Mouse (Mus musculus) kidney, adult 18-20 months (tissue): ENCODE data around the gene Fdps.
"Not testable (repeated sequence)": the region's sequence is repeated elsewhere in the genome, so short reads cannot be mapped to it uniquely, and the experiment has no call there.

ENCODE experiments used
- DNase-seq: peaks from one replicate; pipeline ENCODE4 v3.0.0; 2021

The Fdps gene

DNA sequence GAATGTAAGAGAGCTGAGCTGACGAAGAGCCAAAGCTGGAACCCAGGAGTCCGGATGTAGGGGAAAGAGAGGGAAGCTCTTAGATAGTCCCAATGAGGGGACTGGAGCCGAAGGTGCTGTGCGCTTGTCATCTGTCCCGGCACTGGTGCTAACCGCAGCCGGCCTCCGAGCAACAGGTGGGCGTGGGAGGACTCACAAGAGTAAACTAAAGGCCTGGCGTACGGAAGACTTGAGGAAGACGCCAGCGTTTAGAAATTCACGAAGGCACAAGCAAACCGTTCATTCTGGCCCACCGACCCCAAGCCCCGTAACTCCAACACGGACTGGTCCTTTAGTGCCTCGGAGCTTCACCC lies 324 bp downstream of the Fdps start:
- DNase-seq: no peak

DNA sequence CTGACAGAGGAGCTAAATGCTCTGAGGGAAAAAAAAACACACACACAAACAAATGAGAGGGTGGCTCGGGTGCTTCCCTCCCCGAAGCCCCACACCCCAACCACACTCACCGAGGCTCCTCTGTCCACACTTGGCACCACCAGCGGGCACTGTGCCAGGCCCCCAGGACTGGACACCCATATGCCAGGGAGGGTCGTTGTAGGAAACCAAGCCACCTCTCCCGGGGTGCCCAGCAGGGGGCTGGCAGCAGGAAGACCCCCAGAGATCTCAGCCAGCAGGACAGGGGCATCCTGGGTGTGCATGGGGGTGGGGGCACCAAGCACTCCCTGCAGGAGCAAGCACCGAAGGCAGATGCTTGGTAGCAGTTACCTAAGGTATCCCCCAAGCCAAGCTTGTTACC lies 948 bp downstream of the Fdps start, which contains the start of gene Gm43738:
TSS of gene Gm43738 (minus strand) at position 289 of the 400 bp plus-strand sequence.
- DNase-seq: no peak

DNA sequence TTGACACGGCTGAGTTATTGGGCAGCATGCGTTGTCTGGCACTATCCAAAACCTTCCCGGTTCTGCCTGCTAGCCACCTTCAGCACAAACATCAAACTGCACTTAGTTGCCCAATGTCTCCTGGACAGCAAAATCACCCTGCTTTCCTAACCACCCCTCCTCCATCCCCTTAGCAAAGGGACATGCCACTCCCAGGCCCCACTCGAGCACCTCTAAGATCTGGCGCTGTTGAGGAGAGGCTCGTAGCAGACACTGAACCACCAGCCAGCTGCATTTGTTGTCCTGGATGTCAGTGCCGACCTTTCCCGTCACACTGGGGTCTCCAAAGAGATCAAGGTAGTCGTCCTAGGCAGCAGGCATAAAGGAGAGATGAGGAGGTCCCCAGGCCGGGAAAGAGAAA lies 7.7 kb downstream of the Fdps start:
- no peak for DNase-seq

DNA sequence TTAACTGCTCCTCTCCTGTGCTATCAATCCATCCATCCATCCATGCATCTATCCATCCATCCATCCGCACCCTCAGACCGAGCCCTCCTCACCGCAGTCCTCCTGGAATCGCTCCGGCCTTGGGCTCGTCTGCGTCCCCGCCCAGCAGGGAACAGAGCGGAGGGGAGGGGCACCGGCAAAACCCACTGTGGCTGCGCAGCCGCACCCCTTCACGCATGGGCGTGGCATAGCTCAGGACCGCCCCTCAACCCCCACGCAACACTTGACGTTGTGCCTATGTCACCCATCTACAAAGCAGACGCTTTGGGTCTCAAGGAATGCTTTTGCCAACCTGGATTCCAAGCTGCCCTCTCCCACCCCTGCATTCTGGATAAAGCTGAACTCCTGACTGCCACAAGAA lies 8.6 kb downstream of the Fdps start, which contains the start of gene Rusc1:
TSS of gene Rusc1 (minus strand) at position 137 of the 400 bp plus-strand sequence.
- DNase-seq: peak; percentile 83

DNA sequence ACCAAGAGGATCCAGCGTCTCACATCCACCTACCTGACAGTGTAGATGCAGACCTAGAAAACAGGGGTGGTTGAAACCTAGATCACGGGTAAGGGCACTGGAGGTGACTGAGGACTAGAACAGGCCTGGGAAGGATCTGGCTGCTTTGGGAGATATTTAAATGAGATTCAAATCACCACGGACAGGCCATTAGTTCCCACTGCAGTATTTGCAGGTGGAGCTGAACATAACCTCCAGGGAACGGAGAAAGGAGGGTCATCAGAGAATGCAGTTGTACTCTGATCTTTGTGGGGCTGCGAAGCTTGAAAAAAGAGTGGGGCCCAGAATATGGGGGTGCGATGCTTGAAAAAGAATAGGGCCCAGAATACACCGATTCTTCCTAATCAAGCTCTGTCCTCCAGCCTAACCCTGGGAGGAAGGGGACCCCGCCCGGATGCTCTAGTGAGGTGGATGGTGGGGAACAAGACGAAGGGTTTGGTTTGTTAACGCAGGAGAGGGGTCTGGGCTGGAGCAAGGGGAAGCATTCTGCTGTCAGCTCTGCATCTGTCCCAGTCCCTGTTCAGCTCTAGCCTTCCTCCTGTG lies 9.2 kb downstream of the Fdps start:
- DNase-seq: no peak

DNA sequence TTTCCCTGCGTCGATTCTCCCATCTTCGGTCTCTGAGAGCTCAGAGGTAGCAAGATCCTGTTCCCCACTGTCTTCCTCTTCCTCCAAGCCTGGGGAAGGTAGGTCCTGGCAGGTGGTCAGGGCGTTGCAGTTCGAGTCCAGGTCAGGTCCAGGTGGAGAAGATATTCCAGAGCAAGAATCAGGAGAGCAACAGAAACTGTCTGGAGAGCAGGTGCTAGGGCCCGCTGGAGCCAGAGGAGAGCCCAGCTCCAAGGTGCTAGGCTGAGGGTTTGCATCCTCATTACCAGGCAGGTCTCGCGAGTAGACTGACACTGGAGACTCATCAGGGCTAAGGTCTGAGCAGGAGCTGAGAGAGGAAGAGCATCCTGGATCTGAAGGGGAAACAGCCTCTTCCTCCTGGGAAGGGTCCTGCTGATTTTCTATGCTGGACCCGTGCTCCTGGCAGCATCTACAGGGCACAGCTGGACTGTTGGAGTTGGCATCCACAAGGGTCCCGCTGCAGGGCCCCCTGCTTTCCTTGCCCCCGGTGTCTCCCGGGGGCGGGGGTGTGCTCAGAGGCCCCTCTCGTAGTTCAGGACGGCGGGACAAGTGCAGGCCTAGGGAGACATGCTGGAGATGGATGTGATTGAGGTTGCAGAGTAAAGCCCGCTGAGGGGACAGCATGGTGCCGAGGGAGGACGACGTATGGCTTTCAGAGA lies 9.8 kb downstream of the Fdps start:
- no peak for DNase-seq

DNA sequence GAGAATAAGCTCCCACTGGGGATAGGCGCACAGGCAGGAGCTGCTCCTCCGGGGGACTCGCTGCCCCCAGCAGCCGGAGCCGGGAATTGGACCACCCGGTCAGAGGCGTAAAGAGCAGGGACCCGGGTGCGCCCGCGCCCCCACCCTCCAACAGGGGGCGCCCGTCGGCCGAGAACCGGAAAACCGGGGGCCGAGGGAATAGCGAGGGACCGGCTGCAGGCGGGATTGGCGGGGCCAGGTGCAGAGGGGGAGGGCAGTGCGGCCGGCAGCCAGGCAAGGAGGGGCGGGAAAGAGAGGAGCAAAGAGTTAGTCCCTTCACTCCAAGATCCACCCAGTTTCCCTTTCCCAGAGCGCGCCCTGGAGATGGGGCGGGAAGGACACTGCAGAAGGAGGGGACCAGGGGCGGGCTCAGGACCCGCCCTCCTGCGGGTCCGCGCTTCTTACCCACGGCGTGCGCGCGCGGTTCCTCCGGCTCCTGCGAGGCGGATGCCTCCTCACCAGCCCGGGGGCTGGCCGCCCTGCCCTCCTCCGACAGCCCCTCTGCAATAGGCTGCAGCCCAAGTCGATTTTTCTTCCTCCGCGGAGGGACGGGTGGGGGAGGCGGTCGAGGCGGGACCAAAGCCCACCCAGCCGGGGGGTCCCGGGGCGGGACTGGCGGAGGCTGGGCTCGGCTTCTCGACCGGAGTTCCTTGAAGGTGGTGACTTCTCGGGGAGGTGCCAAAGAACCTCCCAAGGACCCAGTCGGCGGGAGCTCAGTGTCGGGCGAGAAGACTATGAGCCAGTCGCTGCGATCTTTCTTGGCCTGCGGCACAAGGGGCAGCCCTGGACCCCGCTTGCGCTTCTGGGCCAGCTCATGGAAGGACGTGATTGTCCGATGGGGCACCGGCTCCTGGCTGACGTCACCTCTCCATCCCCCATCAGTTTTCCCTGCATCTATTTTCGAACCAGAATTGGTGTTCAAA lies 10.8 kb downstream of the Fdps start:
- DNase-seq: peak; percentile 88

DNA sequence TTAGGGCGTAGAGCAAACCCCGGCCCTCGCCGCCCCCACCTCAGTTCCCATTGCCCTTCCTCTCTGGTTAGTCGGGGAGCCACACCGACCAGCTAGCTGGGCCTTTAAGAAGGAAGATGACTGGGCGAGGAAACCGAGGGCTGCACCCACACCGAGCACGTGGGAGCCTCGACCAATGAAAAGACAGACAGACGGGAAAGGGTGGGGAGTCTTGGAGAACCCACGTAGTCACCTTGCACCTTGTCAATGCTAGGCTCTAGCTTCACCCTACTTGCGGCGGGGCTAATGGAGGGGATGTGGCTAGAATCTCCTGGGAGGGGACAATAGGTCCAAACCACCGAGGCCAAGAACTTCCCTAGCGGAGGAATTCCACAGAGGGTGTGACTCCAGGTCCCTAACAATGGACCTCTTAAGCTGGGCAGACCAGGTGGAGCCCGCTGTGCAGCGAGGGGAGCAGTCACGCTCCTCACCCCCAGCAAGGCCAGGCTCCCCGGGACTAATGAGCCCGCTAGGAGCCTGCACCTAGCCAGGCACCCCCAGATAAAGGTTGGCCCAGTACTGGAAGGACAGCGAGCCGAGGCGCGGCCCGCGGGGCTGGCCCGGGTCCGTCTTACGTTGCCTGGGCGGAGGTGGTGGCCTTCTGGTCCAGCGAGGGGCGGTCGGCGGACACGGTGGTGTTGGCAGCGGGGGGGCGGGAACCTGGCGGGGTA lies 11.7 kb downstream of the Fdps start:
- peak; percentile 90 for DNase-seq

DNA sequence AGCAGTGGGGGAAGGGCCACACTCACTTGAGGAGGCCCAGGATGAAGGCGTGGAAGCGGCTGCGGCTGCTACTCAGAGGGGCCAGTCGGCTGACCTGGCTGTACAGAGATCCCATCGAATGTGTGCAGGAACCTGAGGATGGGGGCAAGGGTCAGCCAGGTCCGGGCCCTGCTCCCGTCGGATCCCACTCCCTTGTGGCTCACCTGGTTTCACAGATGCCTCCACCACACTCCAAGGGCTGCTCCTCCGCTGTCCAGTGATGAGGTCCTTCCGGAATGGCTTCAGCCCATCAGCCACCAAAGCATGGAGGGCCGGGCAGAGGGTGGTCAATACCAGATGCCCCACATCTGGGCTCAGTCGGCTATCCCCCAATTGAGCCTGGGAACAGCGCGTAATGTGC lies 12.8 kb downstream of the Fdps start:
- no peak for DNase-seq

DNA sequence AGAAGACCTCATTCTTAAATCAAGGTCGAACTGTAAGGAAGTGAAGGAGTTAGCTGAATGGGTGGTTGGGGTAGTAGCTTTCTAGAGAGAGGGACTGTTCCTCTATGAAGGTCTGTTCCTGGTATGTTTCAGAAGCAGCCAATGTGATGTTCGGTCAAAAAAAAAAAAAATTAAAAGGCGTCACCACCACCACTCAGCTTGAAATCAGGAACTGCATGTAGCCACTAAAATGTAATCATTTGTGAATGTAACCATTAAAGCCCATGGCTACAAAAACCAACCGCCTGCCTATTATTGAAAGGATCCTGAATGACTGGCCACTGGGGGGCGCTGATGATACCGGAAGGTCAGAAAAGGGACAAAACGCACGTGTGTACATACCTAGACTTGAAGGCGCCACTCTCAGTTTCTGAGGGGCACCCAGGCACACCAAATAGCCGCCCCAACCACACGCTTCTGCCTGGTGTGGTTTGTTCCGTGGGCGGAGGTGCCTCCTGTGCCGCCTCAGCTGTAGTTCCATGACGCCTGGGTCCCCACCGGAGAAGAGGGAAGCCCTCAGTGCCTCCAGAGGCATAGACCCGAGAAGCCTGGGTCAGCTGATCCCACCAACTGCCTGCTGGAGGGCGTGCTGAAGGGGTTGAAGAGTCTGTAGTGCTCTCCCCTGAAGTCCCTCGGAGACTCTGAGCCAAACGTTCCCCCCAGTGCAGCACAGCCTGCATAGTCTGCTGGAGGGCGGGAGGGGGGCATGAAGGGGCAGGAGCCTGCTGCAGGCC lies 14.2 kb downstream of the Fdps start:
- peak; percentile 90 for DNase-seq

DNA sequence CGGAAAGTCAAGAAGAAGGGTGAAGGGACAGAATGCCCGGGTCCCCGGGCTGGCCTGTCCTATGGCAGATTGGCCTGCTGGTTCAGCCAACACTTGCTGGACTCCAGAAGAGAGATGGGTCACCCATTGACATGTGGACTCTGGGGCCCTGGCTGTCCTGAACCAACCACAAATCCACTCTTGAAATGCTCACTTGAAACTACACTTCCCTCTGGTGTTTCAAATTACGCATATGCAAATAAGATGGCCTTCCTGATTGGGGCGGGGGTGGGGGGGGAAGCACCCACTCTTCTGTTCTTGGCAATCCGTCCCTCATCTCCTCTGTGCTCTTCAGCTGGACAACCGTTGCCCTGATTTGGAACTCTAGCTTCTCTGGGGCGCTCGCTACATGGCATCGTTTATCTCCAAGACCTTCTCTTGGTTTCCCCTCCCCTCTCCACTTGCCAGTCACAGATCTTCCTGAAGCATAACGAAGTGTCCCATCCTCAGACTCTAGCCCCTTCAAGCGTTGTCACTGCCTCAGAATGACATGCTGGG lies 17.0 kb downstream of the Fdps start:
- no peak for DNase-seq

DNA sequence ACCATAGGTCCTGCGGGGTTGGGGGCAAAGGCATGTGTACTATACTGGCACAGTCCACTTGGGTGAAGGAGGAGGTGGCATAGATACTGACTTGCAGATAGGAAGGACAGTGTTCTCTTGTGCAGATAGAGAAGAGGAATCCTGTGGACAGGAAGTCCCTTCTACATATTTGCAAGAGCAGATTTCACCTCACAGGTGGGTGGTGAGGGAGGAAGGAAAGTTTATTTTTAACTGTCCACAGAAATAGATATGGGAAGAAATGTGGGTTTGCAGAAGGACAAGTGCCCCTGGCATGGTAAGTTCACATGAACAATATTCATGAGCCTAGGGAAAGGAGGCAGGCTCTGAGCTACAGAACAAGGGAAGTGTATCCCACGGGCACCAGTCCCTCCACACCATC lies 17.6 kb downstream of the Fdps start:
- DNase-seq: no peak

DNA sequence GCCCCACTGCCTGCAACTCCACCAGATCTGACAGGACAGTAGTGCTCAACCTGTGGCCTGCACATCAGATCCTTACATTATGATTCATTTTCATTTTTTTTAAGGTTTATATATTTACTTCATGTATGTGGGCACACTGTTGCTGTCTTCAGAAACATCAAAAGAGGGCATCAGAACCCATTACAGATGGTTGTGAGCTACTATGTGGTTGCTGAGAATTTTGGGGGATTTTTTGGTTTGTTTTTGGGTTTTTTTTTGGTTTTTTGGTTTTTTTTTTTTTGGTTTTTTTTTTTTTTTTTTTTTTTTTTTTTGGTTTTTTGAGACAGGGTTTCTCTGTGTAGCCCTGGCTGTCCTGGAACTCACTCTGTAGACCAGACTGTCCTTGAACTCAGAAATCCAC lies 19.5 kb downstream of the Fdps start:
- not testable (repeated sequence) for DNase-seq

DNA sequence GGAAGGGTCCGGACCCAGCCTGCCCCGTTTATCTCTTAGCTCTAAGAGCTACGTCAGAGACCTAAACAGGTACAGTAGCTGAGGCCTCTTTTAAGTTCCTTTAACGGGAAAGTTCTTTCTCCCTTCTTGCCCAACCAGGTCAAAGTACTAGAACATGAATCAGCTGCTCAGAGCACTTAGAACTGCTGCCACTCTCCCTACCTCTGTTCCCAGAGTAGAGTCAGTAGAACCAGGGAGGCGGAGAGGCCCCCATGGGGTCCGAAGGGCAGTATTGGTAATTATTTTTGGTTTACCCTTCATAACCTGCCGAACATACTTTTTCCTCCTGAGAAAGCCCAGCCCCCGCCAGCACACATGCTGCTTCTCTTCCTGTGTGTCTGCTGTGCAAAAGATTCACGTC lies 24.4 kb downstream of the Fdps start:
- no peak for DNase-seq

DNA sequence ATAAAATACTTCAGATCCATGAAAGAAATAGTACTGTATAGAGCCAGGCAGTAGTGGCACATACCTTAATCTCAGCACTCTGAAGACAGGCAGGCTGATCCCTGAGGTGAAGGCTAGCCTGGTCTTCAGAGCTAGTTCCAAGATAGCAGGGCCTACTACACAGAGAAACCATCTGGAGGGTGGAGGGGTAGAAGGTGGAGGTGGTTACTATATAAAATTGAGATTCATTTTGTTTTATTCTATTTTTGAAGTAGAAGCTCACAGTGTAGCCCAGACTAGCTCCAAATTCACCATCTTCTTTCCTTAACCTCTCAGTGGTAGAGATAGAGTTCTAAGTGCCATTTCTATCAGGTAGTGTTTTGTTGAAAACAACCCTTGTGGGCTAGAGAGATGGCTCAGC lies 34.5 kb downstream of the Fdps start:
- no peak for DNase-seq

DNA sequence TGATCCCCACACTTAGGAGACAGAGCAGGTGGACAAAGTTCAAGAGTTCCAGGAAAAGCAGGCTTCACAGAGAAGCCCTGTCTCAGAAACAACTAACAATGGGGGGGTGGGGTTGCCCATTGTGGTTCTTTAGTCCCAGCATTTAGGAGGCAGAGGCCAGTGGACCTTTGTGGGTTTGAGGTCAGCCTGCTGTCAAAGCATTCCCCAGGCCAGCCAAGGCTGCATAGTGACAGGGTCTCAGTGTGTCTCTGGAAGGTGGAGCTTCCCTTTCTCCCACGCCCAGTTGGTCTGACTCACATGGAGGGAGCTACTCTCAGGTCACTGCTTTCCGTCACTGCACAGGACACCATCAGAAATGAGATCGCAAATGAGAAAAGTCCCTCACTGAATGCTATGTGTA lies 40.1 kb downstream of the Fdps start:
- no peak for DNase-seq

DNA sequence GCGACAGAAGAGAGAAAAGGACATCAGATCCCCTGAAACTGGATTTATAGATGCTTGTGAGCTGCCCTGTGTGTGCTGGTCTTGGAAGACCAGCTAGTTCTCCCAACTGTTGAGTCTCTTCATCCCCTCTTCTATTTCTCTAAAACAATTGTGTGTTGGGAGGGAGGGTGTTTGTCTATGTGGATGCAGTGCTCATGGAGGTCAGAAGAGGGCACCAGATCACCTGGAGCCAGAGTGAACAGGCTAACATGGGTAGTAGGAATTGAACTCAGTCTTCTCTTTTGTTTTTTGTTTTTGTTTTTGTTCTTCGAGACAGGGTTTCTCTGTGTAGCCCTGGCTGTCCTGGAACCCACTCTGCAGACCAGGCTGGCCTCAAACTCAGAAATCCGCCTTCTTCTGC lies 43.0 kb downstream of the Fdps start:
- peak; percentile 35 for DNase-seq

DNA sequence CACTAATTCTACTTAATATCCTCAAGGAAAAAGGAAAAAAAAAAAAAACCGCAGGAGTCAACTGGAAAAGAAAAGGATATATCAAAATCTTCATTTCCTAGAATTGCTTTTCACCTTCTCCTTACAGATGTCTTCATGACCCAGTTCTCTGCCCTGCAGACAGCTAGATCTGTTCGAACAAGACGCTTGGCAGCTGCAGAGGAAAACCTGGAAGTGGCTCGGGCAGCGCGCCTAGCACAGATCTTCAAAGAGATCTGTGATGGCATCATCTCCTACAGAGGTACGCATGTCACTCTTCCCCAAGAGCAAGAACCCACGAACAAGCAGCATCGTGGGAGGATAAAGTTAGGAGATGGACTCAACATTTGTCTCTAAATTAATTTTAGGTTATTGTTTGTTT lies 43.4 kb downstream of the Fdps start:
- DNase-seq: no peak
